Comparison of ENCODE assay signal across 9 mouse cellular contexts in genomic region chr13:104560500-104561114, GRCm38 (mm10).
DNase-seq lines count a peak whose midpoint lies in the region; ATAC-seq and TF ChIP-seq lines count a peak whose summit lies in the region.
"Had no signal": no experiment of that assay in that cellular context is flagged by ENCODE, and none has a peak within 500 bp of the region (broad histone marks: within the 10 kb centered on the region; RNA-seq: fewer than 3 reads in every experiment).

No protein-coding gene starts in this region.

- no peaks in the 10 kb centered on the region for H3K27me3 ChIP-seq in heart, embryonic 13.5 days (replicated peaks)
- H3K27me3 ChIP-seq in lung, postnatal 0 days (replicated peaks; ENCODE audit: insufficient read depth, low read length), result no peaks in the 10 kb centered on the region
- H3K27me3 ChIP-seq in embryonic facial prominence, embryonic 14.5 days (replicated peaks; ENCODE audit: control insufficient read depth, insufficient read depth, low read length), result no peaks in the 10 kb centered on the region
- H3K27me3 ChIP-seq in stomach, embryonic 14.5 days (ENCODE audit: control insufficient read depth, insufficient read depth, low read length), result no peaks in the 10 kb centered on the region

- H3K9ac ChIP-seq in heart, embryonic 13.5 days, result no peak overlapping the region
- no peak overlapping the region for H3K9ac ChIP-seq in lung, postnatal 0 days (replicated peaks; ENCODE audit: low read depth)
- H3K9ac ChIP-seq in embryonic facial prominence, embryonic 14.5 days (ENCODE audit: low read depth, low read length), result no peak overlapping the region; the same call in 1 of the 2 replicates
- no peak overlapping the region for H3K9ac ChIP-seq in stomach, embryonic 14.5 days (replicated peaks; ENCODE audit: low read depth, low read length)

- DNase-seq in heart, postnatal 36 days, result no peak
- DNase-seq in lung, postnatal 0 days (ENCODE audit: low spot score), result peak; percentile 25
- DNase-seq in lung, adult 18-20 months, result no peak
- peak; percentile 89 for DNase-seq in embryonic facial prominence, embryonic 14.5 days (ENCODE audit: low spot score)
- DNase-seq in T-cell, adult 2 months (ENCODE audit: low spot score), result no peak
- DNase-seq: thymus, postnatal 36 days had no signal

- H3K27ac ChIP-seq in heart, embryonic 13.5 days (replicated peaks), result peak overlapping the region; percentile 59
- H3K27ac ChIP-seq in lung, postnatal 0 days (ENCODE audit: low read length), result no peak overlapping the region
- peak overlapping the region; percentile 71 for H3K27ac ChIP-seq in embryonic facial prominence, embryonic 14.5 days (replicated peaks; ENCODE audit: low read depth, low read length)
- peak overlapping the region; percentile 49; the same call in 1 of the 2 replicates for H3K27ac ChIP-seq in stomach, embryonic 14.5 days (ENCODE audit: low read length)
- H3K27ac ChIP-seq: macrophage had no signal

- no peak overlapping the region for H3K4me3 ChIP-seq in heart, embryonic 13.5 days
- H3K4me3 ChIP-seq in lung, postnatal 0 days (ENCODE audit: low read depth, low read length), result no peak overlapping the region
- H3K4me3 ChIP-seq in embryonic facial prominence, embryonic 14.5 days (ENCODE audit: low read depth, low read length), result peak overlapping the region; percentile 1; the same call in 1 of the 2 replicates
- no peak overlapping the region for H3K4me3 ChIP-seq in stomach, embryonic 14.5 days (ENCODE audit: low read depth, low read length)

- TF ChIP-seq CTCF in lung, postnatal 0 days (IDR thresholded peaks at IDR 0.05), result no peak

- ATAC-seq in heart, embryonic 13.5 days (ENCODE audit: extremely low read depth, insufficient number of reproducible peaks, low FRiP score, low TSS enrichment), result no peak
- peak; percentile 8; the same call in 1 of the 2 replicates for ATAC-seq in lung, postnatal 0 days
- ATAC-seq in embryonic facial prominence, embryonic 14.5 days (ENCODE audit: low read depth), result peak; percentile 64
- ATAC-seq in stomach, embryonic 14.5 days (ENCODE audit: insufficient number of reproducible peaks, insufficient read depth, low FRiP score, low read depth), result peak; percentile 40; the same call in 1 of the 2 replicates

- H3K9me3 ChIP-seq in heart, embryonic 13.5 days, result no peaks in the 10 kb centered on the region
- no peaks in the 10 kb centered on the region for H3K9me3 ChIP-seq in lung, postnatal 0 days (ENCODE audit: low read length)
- H3K9me3 ChIP-seq in embryonic facial prominence, embryonic 14.5 days (ENCODE audit: control insufficient read depth, low read length), result no peaks in the 10 kb centered on the region
- no peaks in the 10 kb centered on the region for H3K9me3 ChIP-seq in stomach, embryonic 14.5 days (ENCODE audit: control insufficient read depth, low read depth, low read length)

- intact Hi-C loops in heart, postnatal 36 days (cut with DNase I), result no loop called here

- peak overlapping the region; percentile 39 for H3K4me2 ChIP-seq in heart, embryonic 13.5 days
- peak overlapping the region; percentile 25 for H3K4me2 ChIP-seq in lung, postnatal 0 days (replicated peaks; ENCODE audit: low read depth, low read length)
- H3K4me2 ChIP-seq in embryonic facial prominence, embryonic 14.5 days (ENCODE audit: low read depth, low read length), result peak overlapping the region; percentile 41
- no peak overlapping the region for H3K4me2 ChIP-seq in stomach, embryonic 14.5 days (replicated peaks; ENCODE audit: low read depth, low read length)

- peaks cover 8% of the 10 kb centered on the region for H3K4me1 ChIP-seq in heart, embryonic 13.5 days
- H3K4me1 ChIP-seq in lung, postnatal 0 days (ENCODE audit: insufficient read depth, low read depth, low read length), result no peaks in the 10 kb centered on the region
- peaks cover 19% of the 10 kb centered on the region for H3K4me1 ChIP-seq in embryonic facial prominence, embryonic 14.5 days (ENCODE audit: control insufficient read depth, insufficient read depth, low read length)
- peaks cover 8% of the 10 kb centered on the region; the same call in 1 of the 2 replicates for H3K4me1 ChIP-seq in stomach, embryonic 14.5 days (ENCODE audit: control insufficient read depth, insufficient read depth, low read length)

- 54% methylated on average over 15 of the region's 15 CpGs for WGBS in heart, embryonic 13.5 days
- 43% methylated on average over 15 of the region's 15 CpGs for WGBS in lung, postnatal 0 days
- WGBS in embryonic facial prominence, embryonic 14.5 days, result 34% methylated on average over 15 of the region's 15 CpGs
- WGBS in stomach, embryonic 14.5 days, result 34% methylated on average over 15 of the region's 15 CpGs

- no peaks in the 10 kb centered on the region for H3K36me3 ChIP-seq in heart, embryonic 13.5 days
- H3K36me3 ChIP-seq in lung, postnatal 0 days (ENCODE audit: insufficient read depth, low read length), result no peaks in the 10 kb centered on the region
- H3K36me3 ChIP-seq in embryonic facial prominence, embryonic 14.5 days (ENCODE audit: control insufficient read depth, insufficient read depth, low read length), result no peaks in the 10 kb centered on the region
- no peaks in the 10 kb centered on the region for H3K36me3 ChIP-seq in stomach, embryonic 14.5 days (ENCODE audit: control insufficient read depth, insufficient read depth, low read length)

- TF ChIP-seq EP300 in lung, postnatal 0 days (IDR thresholded peaks at IDR 0.05), result no peak

Comparison
In these comparisons a context has a peak if more than half of its experiments do, and no peak if none do; other contexts are left out.
1. DNase-seq: peak in lung, postnatal 0 days (single experiment) and embryonic facial prominence, embryonic 14.5 days (single experiment); none in heart, postnatal 36 days (0 of 2), lung, adult 18-20 months (0 of 2) and T-cell, adult 2 months (single experiment).